Mouse (Mus musculus): ENCODE measurements around the gene Xdh.

DNA sequence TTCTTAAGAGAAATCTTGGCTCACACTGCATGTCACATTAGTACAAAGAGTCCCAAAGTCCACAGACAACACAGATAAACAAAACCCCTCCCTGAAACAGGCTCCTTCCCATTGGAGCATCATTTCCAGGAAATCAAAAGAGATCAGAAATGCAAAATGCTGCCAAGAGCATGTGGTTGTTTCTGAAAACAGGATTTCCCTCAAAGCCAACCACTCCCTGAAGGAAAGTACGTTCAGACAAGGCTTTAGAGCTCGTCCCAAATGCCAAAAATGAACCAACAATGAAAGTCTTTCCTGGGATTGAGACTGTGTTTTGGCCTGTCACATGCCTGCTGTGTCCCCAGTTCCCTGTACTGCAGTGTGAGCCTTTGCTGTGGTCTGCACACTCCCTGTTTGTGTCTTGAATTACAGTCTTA lies 12.6 kb upstream of the Xdh start:
- no peak for TF ChIP-seq CTCF (IDR thresholded peaks at IDR 0.05; ENCODE audit: low read depth)
- peak; percentile 93 for TF ChIP-seq EP300 (IDR thresholded peaks at IDR 0.05; ENCODE audit: low read depth)

All from heart, postnatal 0 days (tissue).